Mouse (Mus musculus) liver, adult 2 months (tissue): ENCODE measurements around the gene Gpx6.

ENCODE experiments used
- CTCF ChIP-seq: fragments of 200-500 bp; IDR thresholded peaks from 2 replicates; pipeline ENCODE4 v1.5.1; 2011; ENCODE audit warnings: low read depth, low read length, control low read depth
- POLR2A ChIP-seq: fragments of 200-500 bp; IDR thresholded peaks from 2 replicates; pipeline ENCODE4 v1.6.1; 2011; ENCODE audit warnings: low read length, control low read depth; ENCODE audit not compliant: insufficient read depth; ENCODE audit errors: extremely low read depth

GRCm38 (mm10) chr13:21322509-21323375, 10.8 kb downstream of the Gpx6 start:
- no peak for TF ChIP-seq CTCF
- no peak for TF ChIP-seq POLR2A
